Mouse (Mus musculus): ENCODE data around the gene Morn4. TPM values are rescaled to one million over a fixed set of nuclear protein-coding genes. Genes with fewer than 3 reads are reported as not detected.

Morn4 gene
- total RNA-seq, 2 experiments from 2014 or later = 8.9 to 9.5 TPM

GRCm38 (mm10) chr19:42050251-42050650, 35.9 kb downstream of the Morn4 start:
- no peak for DNase-seq (ENCODE audit: low spot score in 2 of 2)

GRCm38 (mm10) chr19:42045269-42046102, 40.7 kb downstream of the Morn4 start, which contains the start of gene Hoga1:
TSS of gene Hoga1 (plus strand) at chr19:42045610.
- peak; percentile 49 to 67 for DNase-seq (ENCODE audit: low spot score in 2 of 2)

DNA sequence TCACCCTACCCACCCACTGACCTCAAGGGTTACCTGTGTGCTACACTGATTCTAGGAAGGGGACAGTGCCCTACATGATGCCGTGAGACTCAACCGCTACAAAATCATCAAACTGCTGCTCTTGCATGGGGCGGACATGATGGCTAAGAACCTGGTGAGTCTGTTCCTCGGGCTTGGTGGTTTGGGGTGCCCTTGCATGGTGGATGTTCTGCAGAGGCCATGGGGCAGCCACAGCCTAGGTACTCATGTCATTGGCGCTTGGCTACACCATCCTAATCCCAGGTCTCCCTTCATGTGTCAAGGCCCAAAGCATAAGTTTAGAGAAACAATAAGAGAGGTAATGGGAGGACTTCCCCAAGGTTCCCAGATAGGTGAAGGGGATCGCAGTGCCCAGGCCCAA, 42.2 kb downstream of the Morn4 start:
- no peak for DNase-seq (ENCODE audit: low spot score in 2 of 2)

- no peak for DNase-seq (ENCODE audit: low spot score in 2 of 2)
Measured at GRCm38 (mm10) chr19:42038310-42038709, 47.8 kb downstream of the Morn4 start.

- no peak for DNase-seq (ENCODE audit: low spot score in 2 of 2)
Measured at GRCm38 (mm10) chr19:42037167-42037702, 48.9 kb downstream of the Morn4 start.

GRCm38 (mm10) chr19:42036357-42036756, 49.8 kb downstream of the Morn4 start:
- no peak for DNase-seq (ENCODE audit: low spot score in 2 of 2)

DNA sequence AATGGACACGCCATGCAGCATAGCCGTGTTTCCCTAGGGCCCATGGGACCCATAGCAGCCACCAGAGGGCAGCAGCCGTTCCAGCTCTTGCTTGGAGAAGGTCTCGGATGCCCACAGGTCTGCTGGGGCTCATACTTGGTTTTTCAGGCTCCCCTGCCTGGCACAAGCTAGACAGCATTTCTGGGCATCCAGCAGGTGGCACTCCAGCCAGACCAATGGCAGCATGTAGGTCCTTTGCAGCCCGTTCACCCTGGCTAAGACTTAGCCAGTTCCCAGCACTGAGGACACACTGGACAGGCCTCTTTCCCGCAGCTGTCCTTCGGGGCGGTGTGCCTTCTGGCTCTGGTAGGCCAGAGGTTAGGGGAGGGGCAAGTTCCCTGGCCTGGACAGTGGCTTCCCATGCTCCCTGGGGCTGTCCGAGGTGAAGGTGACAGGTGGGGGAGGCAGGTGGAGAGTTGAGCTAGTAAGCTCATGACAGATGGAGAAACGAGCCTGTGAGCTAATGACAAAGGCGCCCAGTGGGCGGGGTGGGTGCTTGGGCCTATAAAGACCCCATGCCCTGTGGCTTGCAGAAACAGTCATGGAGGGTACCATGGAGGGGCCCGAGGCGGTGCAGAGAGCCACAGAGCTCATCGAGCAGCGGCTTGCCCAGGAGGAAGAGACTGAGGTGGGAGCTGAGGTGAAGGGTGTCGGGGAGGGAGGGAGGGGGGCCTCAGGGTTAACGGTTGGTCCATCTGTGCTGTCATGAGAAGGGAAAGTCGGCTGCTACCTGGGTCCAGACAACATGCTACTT, 50.5 kb downstream of the Morn4 start, which contains the start of gene Ankrd2:
Ankrd2 (plus strand) TSS at position 545 of the 793 bp plus-strand sequence.
- DNase-seq (ENCODE audit: low spot score in 2 of 2) = peak; percentile 77 to 82

DNA sequence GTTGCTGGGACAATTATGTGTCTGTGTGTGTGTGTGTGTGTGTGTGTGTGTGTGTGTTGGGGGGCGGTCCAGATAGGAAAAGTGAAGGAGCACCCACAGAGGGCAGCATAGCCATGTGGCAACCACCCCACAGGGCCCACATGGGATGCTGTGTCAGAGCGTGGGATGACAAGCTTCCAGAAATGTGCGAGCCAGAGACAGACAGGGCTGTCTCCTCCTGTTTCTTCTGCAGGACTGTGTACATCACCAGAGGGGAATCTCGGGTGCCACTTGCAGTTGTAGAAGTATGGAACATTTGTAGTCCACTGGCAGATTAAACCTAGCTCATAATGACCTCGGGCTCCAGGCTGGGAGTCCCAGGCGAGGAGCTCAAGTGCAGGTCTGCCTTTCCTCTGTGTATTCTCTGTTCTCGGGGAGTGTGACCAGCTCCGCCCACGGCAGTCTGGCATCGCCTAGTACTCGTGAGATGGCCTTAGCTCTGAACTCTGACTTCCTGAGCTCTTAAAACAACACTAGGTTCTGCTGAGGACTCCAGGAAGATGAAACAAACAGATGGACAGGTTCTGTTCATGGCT, 51.2 kb downstream of the Morn4 start:
- DNase-seq (ENCODE audit: low spot score in 2 of 2) = no peak

GRCm38 (mm10) chr19:42034146-42034775, 51.9 kb downstream of the Morn4 start:
- DNase-seq (ENCODE audit: low spot score in 2 of 2) = no peak

DNA sequence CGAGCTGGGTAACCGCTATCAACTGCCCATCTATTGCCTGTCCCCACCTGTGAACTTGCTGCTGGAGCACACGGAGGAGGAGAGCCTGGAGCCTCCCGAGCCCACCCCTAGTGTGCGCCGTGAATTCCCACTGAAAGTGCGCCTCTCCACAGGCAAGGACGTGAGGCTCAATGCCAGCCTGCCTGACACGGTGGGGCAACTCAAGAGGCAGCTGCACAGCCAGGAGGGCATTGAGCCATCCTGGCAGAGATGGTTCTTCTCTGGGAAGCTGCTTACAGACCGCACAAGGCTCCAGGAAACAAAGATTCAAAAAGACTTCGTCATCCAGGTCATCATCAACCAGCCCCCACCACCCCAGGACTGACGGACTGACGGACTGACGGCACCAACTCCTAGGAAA, 52.5 kb downstream of the Morn4 start:
- no peak for DNase-seq (ENCODE audit: low spot score in 2 of 2)

DNA sequence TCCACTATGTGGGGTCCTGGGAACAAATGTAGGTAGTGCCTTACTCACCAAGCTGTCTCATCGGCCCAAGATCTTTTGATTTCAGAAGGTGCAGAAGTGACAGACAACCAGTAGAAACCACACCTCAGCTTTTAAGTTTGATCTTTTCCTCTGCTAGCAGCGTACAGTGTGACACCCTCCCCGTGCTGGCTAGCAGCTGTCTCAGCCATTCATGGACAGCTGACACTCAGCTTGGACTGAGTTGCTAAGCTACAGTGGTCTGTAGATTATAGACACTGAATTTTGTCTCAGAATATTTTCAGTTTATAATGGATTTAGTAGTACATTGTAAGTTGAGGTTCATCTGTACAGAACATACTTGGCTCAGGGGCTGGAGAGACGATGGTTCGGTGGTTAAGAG, 55.0 kb downstream of the Morn4 start:
- DNase-seq (ENCODE audit: low spot score in 2 of 2) = no peak

DNA sequence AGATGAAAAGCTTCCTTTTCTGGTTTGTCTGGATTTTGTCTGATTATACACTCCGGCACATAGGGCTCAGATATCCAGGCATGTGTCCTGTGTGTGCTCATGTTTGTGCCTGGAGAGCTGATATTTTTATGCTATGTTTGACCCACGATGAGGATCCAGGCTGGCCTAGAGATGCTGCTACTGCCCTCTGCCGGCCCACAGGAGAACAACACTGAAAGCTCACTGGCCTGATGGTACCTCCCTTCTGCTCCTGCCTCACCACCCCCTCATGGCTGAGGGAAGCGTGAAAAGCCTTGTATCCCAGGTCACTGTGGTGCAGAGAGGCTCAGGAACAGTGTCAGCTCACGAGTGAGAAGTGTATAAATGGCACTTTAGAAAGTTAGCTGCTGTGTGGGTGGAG, 60.0 kb downstream of the Morn4 start:
- DNase-seq (ENCODE audit: low spot score in 2 of 2) = peak; percentile 82 to 87

Other genes with a start within 250 kb of the Morn4 start
- 1 to 10 TPM; 1.4 to 3.4 TPM for gene Frat2, start 238.2 kb downstream of the Morn4 start, total RNA-seq (2021)
- gene Rrp12, start 190.2 kb downstream of the Morn4 start, total RNA-seq (2021) = 10 to 100 TPM; 17.0 to 20.7 TPM
- gene Pgam1, start 174.4 kb downstream of the Morn4 start, total RNA-seq (2021) = 100 to 1,000 TPM; 774 to 926 TPM
- gene Exosc1, start 152.9 kb downstream of the Morn4 start, total RNA-seq (2021) = 10 to 100 TPM; 25.8 to 26.8 TPM
- gene Zdhhc16, start 152.9 kb downstream of the Morn4 start, total RNA-seq (2021) = 10 to 100 TPM; 26.3 to 29.6 TPM
- 10 to 100 TPM; 17.3 to 22.1 TPM for gene Mms19, start 105.2 kb downstream of the Morn4 start, total RNA-seq (2021)
- gene Ubtd1, start 104.6 kb downstream of the Morn4 start, total RNA-seq (2021) = 10 to 100 TPM; 16.4 to 17.4 TPM
- under 1 TPM; 0.64 to 0.76 TPM for gene Ankrd2, start 50.4 kb downstream of the Morn4 start, total RNA-seq (2021)
- gene Hoga1, start 40.7 kb downstream of the Morn4 start, total RNA-seq (2021) = 1 to 10 TPM; 4.2 to 6.5 TPM
- under 1 TPM; 0.35 to 0.36 TPM for gene 4933411K16Rik, start 34.1 kb downstream of the Morn4 start, total RNA-seq (2021)
- gene Pi4k2a, start 4.1 kb upstream of the Morn4 start, total RNA-seq (2021) = 10 to 100 TPM; 70.0 to 95.0 TPM
- gene Avpi1, start 42.7 kb upstream of the Morn4 start, total RNA-seq (2021) = 100 to 1,000 TPM in 1 of 2 experiments, 10 to 100 TPM in 1; 81.8 to 108 TPM
- gene Marveld1, start 61.0 kb upstream of the Morn4 start, total RNA-seq (2021) = 10 to 100 TPM; 33.9 to 41.1 TPM
- 10 to 100 TPM; 44.6 to 55.1 TPM for gene Zfyve27, start 77.6 kb upstream of the Morn4 start, total RNA-seq (2021)
- 1 to 10 TPM; 3.4 to 5.9 TPM for gene Sfrp5, start 115.9 kb upstream of the Morn4 start, total RNA-seq (2021)
- 1 to 10 TPM in 1 of 2 experiments, under 1 TPM in 1; 0.93 to 2.5 TPM for gene Golga7b, start 161.2 kb upstream of the Morn4 start, total RNA-seq (2021)

All from adrenal gland, adult 18-20 months (tissue).